Mouse (Mus musculus): ENCODE results near the gene Mybph. TPM values are rescaled to one million over a fixed set of nuclear protein-coding genes. Genes with fewer than 3 reads are reported as not detected.
A peak's percentile ranks its signal among the peaks of the same experiment; 100 is the strongest.

Mybph gene
- polyA plus RNA-seq, 1 experiment from 2014 or later = 0.12 TPM

DNA sequence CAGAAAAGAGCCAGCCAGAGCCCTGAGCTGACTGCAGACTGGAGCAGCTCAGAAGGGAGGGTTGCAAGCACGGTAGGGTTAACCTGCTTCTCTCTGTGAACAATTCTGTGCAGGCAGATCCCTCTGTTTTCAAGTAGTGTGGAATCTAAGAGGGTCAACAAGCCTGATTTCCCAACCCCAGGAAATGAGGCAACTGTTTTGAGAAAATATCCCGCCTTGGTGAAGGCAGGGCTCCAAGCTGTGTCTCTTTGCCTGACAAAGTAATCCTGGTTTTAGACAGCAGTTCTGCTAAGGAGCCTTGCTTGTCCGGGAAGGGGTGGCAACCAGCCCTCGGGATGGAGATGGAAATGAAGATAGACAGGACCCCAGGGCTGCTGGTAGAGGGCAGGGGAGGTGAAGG lies 28.8 kb upstream of the Mybph start:
- Histone ChIP-seq H3K27me3 (no peaks in the 10 kb centered on the region), H3K4me3 (no peak overlapping the region), H3K27ac (replicated peaks) (no peak overlapping the region), H3K9ac (no peak overlapping the region), H3K9me3 (no peaks in the 10 kb centered on the region), H3K4me1 (replicated peaks) (no peaks in the 10 kb centered on the region), H3K36me3 (no peaks in the 10 kb centered on the region), H3K4me2 (no peak overlapping the region)
- no peak for ATAC-seq (ENCODE audit: low FRiP score, low read depth)
- WGBS = 76% methylated on average over 4 of the region's 4 CpGs

DNA sequence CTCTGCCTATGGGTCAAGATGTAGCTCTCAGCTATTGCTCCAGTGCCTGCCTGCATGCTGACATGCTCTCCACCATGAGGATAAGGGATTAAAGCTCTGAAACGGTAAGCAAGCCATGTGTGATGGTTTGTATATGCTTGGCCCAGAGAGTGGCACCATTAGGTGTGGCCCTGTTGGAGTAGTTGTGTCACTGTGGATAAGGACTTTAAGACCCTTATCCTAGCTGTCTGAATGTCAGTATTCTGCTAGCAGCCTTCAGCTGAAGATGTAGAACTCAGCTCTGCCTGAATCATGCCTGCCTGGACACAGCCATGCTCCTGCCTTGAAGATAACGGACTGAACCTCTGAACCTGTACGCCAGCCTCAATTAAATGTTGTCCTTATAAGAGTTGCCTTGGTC lies 26.7 kb upstream of the Mybph start:
- Histone ChIP-seq H3K9ac (no peak overlapping the region), H3K36me3 (no peaks in the 10 kb centered on the region), H3K4me1 (replicated peaks) (no peaks in the 10 kb centered on the region), H3K9me3 (no peaks in the 10 kb centered on the region), H3K4me3 (no peak overlapping the region), H3K27ac (replicated peaks) (no peak overlapping the region), H3K4me2 (no peak overlapping the region), H3K27me3 (no peaks in the 10 kb centered on the region)
- ATAC-seq (ENCODE audit: low FRiP score, low read depth) = no peak
- 93% methylated on average over 3 of the region's 3 CpGs for WGBS

DNA sequence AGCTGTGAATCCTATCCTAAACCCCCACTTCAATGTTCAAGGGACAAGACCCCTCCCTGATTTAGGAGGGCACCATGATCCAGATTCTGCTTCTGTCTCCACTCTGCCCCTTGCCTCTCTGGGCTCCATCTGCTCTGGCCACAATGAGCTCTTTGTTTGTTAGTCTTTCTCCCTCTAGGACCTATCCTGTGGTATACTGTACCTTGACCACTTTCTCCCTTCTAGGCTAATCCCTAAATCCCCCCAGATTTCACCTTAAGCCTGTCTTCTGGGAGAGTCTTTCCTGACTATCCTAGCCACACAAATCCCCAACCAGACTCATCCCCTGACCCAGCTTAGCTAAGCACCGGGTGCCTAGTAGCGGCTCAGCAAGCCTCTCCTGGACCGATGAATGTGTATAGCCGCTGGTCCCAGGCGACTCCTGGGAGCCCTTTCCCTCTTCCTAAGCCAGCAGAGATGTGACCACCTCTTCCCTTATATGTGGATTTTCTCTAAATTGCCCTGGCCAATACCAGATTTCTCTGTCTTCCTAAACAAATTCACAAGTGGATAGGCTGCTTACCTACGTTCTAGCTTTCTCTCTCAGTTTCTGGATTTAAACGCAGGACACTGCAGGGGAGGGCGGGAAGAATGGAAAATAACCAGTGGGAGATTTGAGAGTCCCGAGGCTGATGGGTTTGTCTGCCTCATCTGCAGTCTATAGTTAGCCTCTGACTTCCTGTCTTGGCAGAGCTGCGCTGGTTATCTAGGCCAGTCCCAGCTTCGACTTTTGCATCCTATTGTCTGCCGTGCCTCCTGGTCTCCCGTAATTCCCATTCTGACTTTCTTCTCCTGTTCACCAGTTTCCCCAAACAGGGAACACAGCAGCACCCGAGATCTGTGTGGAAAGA lies 25.6 kb upstream of the Mybph start:
- Histone ChIP-seq H3K4me2 (no peak overlapping the region), H3K36me3 (no peaks in the 10 kb centered on the region), H3K4me3 (no peak overlapping the region), H3K27me3 (no peaks in the 10 kb centered on the region), H3K9ac (no peak overlapping the region), H3K9me3 (no peaks in the 10 kb centered on the region), H3K27ac (replicated peaks) (no peak overlapping the region), H3K4me1 (replicated peaks) (no peaks in the 10 kb centered on the region)
- no peak for ATAC-seq (ENCODE audit: low FRiP score, low read depth)
- whole genome bisulfite sequencing = 57% methylated on average over 14 of the region's 14 CpGs

DNA sequence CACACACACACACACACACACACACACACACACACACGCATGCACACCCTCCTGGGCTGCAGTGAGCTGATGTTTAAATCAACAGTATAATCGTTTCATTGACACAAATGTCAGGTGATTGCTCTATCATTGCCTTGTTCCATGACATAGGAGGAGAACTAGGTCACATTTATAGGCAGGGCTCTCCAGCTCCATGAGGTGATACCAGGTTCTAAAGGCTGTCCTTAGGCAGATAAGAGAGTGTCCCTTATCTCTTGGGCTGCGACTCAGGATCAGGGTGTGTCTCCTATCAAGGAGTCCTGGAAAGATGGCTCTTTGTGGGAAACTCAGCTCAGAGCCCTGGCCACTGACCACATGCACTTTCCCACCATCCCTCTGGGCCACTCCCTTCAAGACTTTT lies 24.7 kb upstream of the Mybph start:
- Histone ChIP-seq H3K27ac (replicated peaks) (no peak overlapping the region), H3K4me1 (replicated peaks) (no peaks in the 10 kb centered on the region), H3K4me2 (no peak overlapping the region), H3K36me3 (no peaks in the 10 kb centered on the region), H3K9ac (no peak overlapping the region), H3K9me3 (no peaks in the 10 kb centered on the region), H3K27me3 (no peaks in the 10 kb centered on the region), H3K4me3 (no peak overlapping the region)
- WGBS = 96% methylated on average over 3 of the region's 3 CpGs
- ATAC-seq (ENCODE audit: low FRiP score, low read depth) = no peak

DNA sequence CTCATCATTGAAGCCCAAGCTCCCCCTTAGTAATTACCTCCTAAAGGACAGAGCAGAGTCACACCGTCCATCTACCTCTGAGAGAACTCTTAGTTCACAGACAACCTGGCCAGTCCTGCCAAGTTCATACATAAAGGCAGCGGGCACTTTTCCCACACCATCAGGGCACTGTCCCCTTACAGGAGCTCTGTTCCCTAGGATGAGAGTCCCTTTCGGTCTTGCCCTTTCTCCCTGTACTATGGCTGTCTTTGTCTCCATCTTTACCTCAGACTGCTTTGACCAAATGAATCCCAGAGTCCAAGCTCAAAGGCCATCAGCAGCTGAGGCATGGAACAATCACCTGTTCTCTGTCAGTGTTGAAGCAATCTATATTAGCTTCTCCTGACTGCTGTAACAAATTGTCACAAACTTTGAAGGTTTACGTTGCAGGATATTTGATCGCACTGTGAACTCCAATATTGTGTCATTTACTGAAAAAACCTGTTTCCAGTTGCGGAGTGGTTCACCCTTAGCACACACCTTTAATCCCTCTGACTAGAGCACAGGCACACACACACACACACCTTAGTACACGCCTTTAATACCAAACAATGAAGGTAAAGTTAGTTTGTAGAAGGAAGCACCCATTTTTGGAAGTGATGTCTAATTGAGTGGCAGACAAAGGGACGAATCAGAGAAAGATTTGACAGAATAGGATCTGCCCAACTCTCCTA lies 24.1 kb upstream of the Mybph start:
- Histone ChIP-seq H3K4me3 (no peak overlapping the region), H3K9me3 (no peaks in the 10 kb centered on the region), H3K27me3 (no peaks in the 10 kb centered on the region), H3K27ac (replicated peaks) (no peak overlapping the region), H3K4me1 (replicated peaks) (no peaks in the 10 kb centered on the region), H3K4me2 (no peak overlapping the region), H3K9ac (no peak overlapping the region), H3K36me3 (no peaks in the 10 kb centered on the region)
- 93% methylated on average over 8 of the region's 8 CpGs for WGBS
- ATAC-seq (ENCODE audit: low FRiP score, low read depth) = no peak

DNA sequence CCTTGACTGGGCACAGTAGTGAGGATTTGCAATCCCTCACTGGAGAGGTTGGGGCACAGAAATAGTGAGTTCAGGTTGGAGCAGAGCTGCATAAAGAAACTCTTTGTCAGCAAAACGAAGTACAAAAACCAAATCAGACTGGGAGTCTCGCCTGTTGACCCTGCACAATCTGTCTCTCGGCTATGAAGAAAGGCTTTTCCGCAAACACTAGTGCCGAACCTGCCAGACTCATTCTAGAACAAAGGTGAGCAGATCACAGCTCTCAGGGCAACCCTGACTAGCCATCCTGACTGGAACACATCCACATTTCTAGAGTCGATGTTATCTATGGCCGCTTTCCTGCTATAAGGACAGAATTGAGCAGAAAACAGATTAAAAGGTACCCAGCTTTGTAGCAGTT lies 20.2 kb upstream of the Mybph start:
- Histone ChIP-seq H3K4me1 (replicated peaks) (no peaks in the 10 kb centered on the region), H3K4me3 (no peak overlapping the region), H3K4me2 (no peak overlapping the region), H3K36me3 (no peaks in the 10 kb centered on the region), H3K27ac (replicated peaks) (no peak overlapping the region), H3K27me3 (no peaks in the 10 kb centered on the region), H3K9me3 (no peaks in the 10 kb centered on the region), H3K9ac (no peak overlapping the region)
- no peak for ATAC-seq (ENCODE audit: low FRiP score, low read depth)
- WGBS = 59% methylated on average over 7 of the region's 7 CpGs

DNA sequence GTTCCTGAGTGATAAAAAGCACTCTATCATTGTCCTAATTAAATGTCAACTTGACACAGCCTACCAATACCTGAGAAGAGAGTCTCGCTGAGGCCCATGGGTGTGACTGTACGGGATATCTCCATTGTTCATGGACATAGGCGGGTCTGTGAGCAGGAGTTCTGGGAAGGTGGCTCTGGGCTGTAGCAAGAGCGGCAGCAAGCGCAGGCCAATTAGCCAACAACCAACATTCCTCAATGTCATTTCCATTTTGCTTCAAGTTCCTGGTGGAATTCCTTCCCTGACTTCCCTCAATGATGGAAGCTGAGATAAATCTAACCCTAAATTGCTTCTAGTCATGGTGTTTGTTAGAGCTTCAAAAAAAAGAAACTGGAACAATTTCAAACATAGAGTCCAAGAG lies 15.3 kb upstream of the Mybph start:
- Histone ChIP-seq H3K9ac (no peak overlapping the region), H3K4me3 (no peak overlapping the region), H3K36me3 (no peaks in the 10 kb centered on the region), H3K9me3 (no peaks in the 10 kb centered on the region), H3K27ac (replicated peaks) (no peak overlapping the region), H3K27me3 (no peaks in the 10 kb centered on the region), H3K4me2 (no peak overlapping the region), H3K4me1 (replicated peaks) (0 out of 2 replicates have a peak, but pooled peaks cover 10% of the 10 kb centered on the region)
- no peak for ATAC-seq (ENCODE audit: low FRiP score, low read depth)
- WGBS = 91% methylated on average over 5 of the region's 5 CpGs

DNA sequence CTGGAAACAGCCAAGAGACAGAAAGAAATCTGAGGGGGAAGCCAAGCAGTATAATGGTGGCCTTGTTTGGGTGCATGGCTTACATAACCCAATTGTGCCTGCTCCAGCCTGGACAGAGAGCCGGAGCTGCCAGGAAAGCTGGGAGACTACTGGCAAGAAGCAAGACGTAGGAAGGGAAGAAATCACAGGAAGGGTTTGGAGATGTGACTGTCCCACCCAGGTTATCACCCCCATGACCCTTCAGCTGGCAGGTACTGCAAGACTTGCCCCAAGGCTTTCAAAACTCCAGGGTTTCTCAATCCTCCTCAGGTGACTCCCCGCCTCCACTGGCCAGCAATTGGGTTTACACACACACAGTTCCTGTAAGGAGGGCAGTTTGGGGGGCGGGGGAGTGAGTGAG lies 11.2 kb upstream of the Mybph start, which contains the start of gene Chil1:
Gene Chil1 (plus strand): TSS at position 152 of the 400 bp plus-strand sequence.
- WGBS = 69% methylated on average over 4 of the region's 4 CpGs
- H3K27ac ChIP-seq (replicated peaks) = no peak within 1 kb of the TSS
- no peak for ATAC-seq (ENCODE audit: low FRiP score, low read depth)
- no peaks in the 10 kb centered on the region for H3K9me3 ChIP-seq
- H3K27me3 ChIP-seq = no peaks in the 10 kb centered on the region
- 0 out of 2 replicates have a peak, but pooled peaks cover 10% of the 10 kb centered on the region for H3K4me1 ChIP-seq (replicated peaks)
- H3K4me2 ChIP-seq = no peak within 1 kb of the TSS
- no peaks in the 10 kb centered on the region for H3K36me3 ChIP-seq
- no peak within 1 kb of the TSS for H3K9ac ChIP-seq
- no peak within 1 kb of the TSS for H3K4me3 ChIP-seq

DNA sequence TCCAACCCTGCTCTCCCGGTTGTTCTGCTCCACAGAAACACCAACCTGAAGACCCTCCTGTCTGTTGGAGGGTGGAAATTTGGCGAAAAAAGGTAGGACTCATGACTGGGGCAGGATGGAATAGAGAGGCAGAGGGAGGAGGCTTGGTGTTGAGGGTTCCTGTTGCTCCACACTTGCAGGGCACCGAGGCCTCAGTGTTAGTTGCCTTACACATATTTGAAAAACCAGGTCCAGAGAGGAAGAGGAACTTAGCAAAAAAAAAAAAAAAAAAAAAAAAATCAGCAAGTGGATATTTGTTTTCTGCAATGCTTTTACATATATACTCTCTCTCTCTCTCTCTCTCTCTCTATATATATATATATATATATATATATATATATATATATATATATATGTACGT lies 9.2 kb upstream of the Mybph start:
- Histone ChIP-seq H3K4me3 (no peak overlapping the region), H3K9me3 (no peaks in the 10 kb centered on the region), H3K4me2 (no peak overlapping the region), H3K27ac (replicated peaks) (no peak overlapping the region), H3K36me3 (no peaks in the 10 kb centered on the region), H3K9ac (no peak overlapping the region), H3K27me3 (no peaks in the 10 kb centered on the region), H3K4me1 (replicated peaks) (peaks cover 23% of the 10 kb centered on the region)
- ATAC-seq (ENCODE audit: low FRiP score, low read depth) = no peak
- WGBS = 91% methylated on average over 4 of the region's 4 CpGs

DNA sequence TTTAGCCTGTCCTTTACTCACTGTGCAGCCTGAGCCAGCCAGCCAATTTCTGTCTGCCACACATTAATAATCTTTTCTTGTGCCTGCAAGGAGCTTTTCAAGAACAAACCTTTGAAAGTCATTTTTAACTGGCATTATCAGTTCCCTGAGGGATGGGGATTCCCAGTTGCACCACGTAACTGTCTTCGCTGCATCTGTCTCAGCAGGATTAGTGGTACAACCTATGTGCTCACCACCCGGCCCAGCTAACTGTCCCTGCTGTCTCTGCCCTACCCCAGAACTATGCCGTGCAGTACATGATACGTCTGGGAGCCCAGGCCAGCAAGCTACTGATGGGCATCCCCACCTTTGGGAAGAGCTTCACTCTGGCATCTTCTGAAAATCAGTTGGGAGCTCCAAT lies 5.0 kb upstream of the Mybph start:
- H3K9ac ChIP-seq = no peak overlapping the region
- H3K27ac ChIP-seq (replicated peaks) = peak overlapping the region; percentile 28
- peaks cover 22% of the 10 kb centered on the region for H3K4me1 ChIP-seq (replicated peaks)
- H3K4me3 ChIP-seq = no peak overlapping the region
- no peaks in the 10 kb centered on the region for H3K36me3 ChIP-seq
- ATAC-seq (ENCODE audit: low FRiP score, low read depth) = no peak
- no peaks in the 10 kb centered on the region for H3K9me3 ChIP-seq
- WGBS = 55% methylated on average over 5 of the region's 5 CpGs
- no peaks in the 10 kb centered on the region for H3K27me3 ChIP-seq
- no peak overlapping the region for H3K4me2 ChIP-seq

DNA sequence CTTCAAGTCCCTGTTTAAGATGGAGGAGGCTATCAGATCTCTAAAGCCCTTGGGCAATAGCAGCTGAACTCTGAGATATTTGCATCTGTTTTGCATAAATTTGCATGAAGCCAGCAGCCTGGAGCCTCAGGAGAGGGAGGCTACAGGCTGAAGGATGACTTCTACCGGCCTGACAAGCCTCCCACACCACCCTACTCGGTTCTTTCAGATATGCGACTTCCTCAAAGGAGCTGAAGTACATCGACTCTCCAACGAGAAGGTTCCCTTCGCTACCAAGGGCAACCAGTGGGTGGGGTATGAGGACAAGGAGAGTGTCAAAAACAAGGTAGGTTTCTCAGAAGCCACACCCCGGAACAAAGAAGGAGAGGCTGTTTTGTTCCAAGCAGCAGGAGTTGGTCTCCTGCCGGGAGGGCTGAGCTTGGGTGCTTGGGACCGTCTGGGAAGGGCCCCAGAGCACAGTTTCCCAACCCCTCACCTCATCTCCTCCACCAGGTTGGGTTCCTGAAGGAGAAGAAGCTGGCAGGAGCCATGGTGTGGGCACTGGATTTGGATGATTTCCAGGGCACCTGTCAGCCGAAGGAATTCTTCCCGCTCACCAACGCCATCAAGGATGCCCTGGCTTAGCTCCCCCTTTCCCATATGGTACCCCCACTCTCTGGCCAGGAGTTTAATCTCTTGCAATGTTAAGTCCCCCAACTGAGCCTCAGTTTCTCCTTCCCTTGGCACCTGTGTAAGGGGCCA lies 4.1 kb upstream of the Mybph start:
- H3K9me3 ChIP-seq = no peaks in the 10 kb centered on the region
- H3K27ac ChIP-seq (replicated peaks) = no peak overlapping the region; the same call in 1 of the 2 replicates
- WGBS = 19% methylated on average over 12 of the region's 12 CpGs
- peak overlapping the region; percentile 6; the same call in 1 of the 2 replicates for H3K4me2 ChIP-seq
- no peaks in the 10 kb centered on the region for H3K36me3 ChIP-seq
- H3K9ac ChIP-seq = no peak overlapping the region
- H3K4me3 ChIP-seq = no peak overlapping the region
- H3K27me3 ChIP-seq = no peaks in the 10 kb centered on the region
- no peak for ATAC-seq (ENCODE audit: low FRiP score, low read depth)
- peaks cover 22% of the 10 kb centered on the region for H3K4me1 ChIP-seq (replicated peaks)

DNA sequence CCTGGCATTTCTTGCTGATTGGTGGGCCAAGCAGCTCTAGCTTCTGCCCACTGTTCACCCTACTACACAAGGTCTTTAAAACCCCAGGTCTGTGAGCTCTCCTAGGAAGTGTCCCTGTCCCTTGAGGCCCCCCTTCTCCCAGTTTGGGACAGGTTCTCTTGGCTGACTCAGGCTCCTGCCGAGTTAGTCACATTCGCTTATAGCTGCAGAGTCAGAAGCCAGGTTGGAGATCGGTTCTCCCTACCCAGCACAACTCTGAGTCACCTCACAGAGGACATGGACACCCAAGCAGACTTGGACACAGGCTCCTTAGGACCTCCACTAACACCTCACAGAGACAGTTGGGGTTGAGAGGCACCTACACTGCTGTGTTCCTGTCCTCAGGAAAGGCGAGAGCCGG lies 2.1 kb upstream of the Mybph start:
- Histone ChIP-seq H3K4me3 (no peak overlapping the region), H3K4me2 (no peak overlapping the region), H3K9ac (no peak overlapping the region), H3K27ac (replicated peaks) (no peak overlapping the region), H3K27me3 (no peaks in the 10 kb centered on the region), H3K36me3 (no peaks in the 10 kb centered on the region), H3K4me1 (replicated peaks) (peaks cover 30% of the 10 kb centered on the region), H3K9me3 (no peaks in the 10 kb centered on the region)
- 87% methylated on average over 5 of the region's 5 CpGs for WGBS
- no peak for ATAC-seq (ENCODE audit: low FRiP score, low read depth)

All from hindbrain, embryonic 15.5 days (tissue).